Mouse (Mus musculus) MEL (cell line): Measurements from ENCODE around the gene Krtap9-3.

Experiments
- CHD1 ChIP-seq: IDR thresholded peaks from 2 replicates; pipeline ENCODE4 v1.6.1; 2012; ENCODE audit warnings: low read depth, mild to moderate bottlenecking, inconsistent platforms, low read length, improper control_type of control experiment
- CTCF ChIP-seq, 3 experiments: IDR thresholded peaks in 2 of 3; conservative IDR thresholded peaks in 1 of 3; 2 replicates each; pipeline ENCODE4 v1.5.1; 2011 to 2012; ENCODE audit warnings: low read length in 3 of 3, low read depth in 2 of 3, mild to moderate bottlenecking in 2 of 3, improper control_type of control experiment in 1 of 3, inconsistent platforms in 1 of 3, mixed read lengths in 1 of 3, moderate library complexity in 1 of 3; ENCODE audit not compliant: control insufficient read depth in 1 of 3, insufficient read depth in 1 of 3, poor library complexity in 1 of 3, severe bottlenecking in 1 of 3
- E2F4 ChIP-seq: IDR thresholded peaks from 2 replicates; pipeline ENCODE4 v1.6.1; 2011; ENCODE audit warnings: low read depth, low read length, improper control_type of control experiment, borderline replicate concordance
- GABPA ChIP-seq: IDR thresholded peaks from 2 replicates; pipeline ENCODE4 v1.6.1; 2012; ENCODE audit warnings: low read depth, mild to moderate bottlenecking, inconsistent platforms, low read length, improper control_type of control experiment, moderate library complexity
- GATA1 ChIP-seq: IDR thresholded peaks from 2 replicates; pipeline ENCODE4 v1.6.1; 2011; ENCODE audit warnings: low read depth, low read length, improper control_type of control experiment
- HCFC1 ChIP-seq: IDR thresholded peaks from 2 replicates; pipeline ENCODE4 v1.6.1; 2012; ENCODE audit warnings: low read depth, mild to moderate bottlenecking, inconsistent platforms, low read length, improper control_type of control experiment, moderate library complexity
- KAT2A ChIP-seq: conservative IDR thresholded peaks from 2 replicates; pipeline ENCODE4 v1.6.1; 2012; ENCODE audit warnings: low read depth, low read length, improper control_type of control experiment, inconsistent platforms
- MAFK ChIP-seq: IDR thresholded peaks from 2 replicates; pipeline ENCODE4 v1.6.1; 2011; ENCODE audit warnings: low read depth, mild to moderate bottlenecking, low read length, improper control_type of control experiment, borderline replicate concordance
- POLR2A ChIP-seq, 2 experiments: IDR thresholded peaks; 2 replicates each; pipeline ENCODE4 v1.6.1; 2011 to 2012; ENCODE audit warnings: low read length in 2 of 2, mild to moderate bottlenecking in 2 of 2, control low read depth in 1 of 2, improper control_type of control experiment in 1 of 2, low read depth in 1 of 2, moderate library complexity in 1 of 2; ENCODE audit not compliant: control insufficient read depth in 1 of 2, insufficient read depth in 1 of 2, poor library complexity in 1 of 2
- POLR2AphosphoS2 ChIP-seq: IDR thresholded peaks from 2 replicates; pipeline ENCODE4 v1.6.1; 2011; ENCODE audit warnings: low read length, improper control_type of control experiment
- POLR2AphosphoS5 ChIP-seq: IDR thresholded peaks from 2 replicates; pipeline ENCODE4 v1.6.1; 2012; ENCODE audit warnings: low read depth, borderline replicate concordance, mild to moderate bottlenecking, inconsistent platforms, low read length, moderate library complexity, mixed read lengths
- SMC3 ChIP-seq: IDR thresholded peaks from 2 replicates; pipeline ENCODE4 v1.6.1; 2011; ENCODE audit warnings: low read depth, low read length, improper control_type of control experiment
- TAL1 ChIP-seq: IDR thresholded peaks from 2 replicates; pipeline ENCODE4 v1.6.1; 2012; ENCODE audit warnings: mild to moderate bottlenecking, inconsistent platforms, low read length, moderate library complexity, mixed read lengths

DNA sequence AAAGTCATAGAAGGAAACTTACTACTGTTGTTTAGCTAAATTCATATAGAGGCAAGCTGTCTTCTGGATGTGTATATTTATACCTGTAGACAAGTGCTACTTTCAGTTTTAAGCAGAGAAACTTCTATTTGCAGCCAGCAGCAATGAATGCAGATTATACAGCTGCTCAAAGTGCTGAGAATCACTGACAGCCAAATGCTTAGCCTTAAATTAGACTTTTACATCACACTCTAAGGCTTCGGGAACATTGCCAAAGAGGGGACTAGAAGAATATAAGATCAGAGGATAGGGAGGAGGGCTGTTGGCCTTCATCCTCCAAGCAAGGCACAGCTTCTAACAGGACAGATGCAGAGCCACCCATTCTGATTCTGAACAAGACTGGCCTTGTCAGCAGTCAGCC is 39.2 kb upstream of the Krtap9-3 start:
- TF ChIP-seq POLR2AphosphoS2 (no peak), TAL1 (no peak), KAT2A (no peak), POLR2AphosphoS5 (no peak), HCFC1 (no peak), POLR2A (IDR thresholded peaks at IDR 0.05; ENCODE audit: control insufficient read depth in 1 of 2, insufficient read depth in 1 of 2, low read depth in 1 of 2, low read length in 2 of 2, poor library complexity in 1 of 2) (no peak), MAFK (no peak), GABPA (no peak), GATA1 (no peak), CTCF (IDR thresholded peaks at IDR 0.05 in 2 of 3, conservative IDR thresholded peaks at IDR 0.05 in 1 of 3; ENCODE audit: control insufficient read depth in 1 of 3, insufficient read depth in 1 of 3, low read depth in 2 of 3, low read length in 3 of 3, poor library complexity in 1 of 3, severe bottlenecking in 1 of 3) (no peak), CHD1 (no peak), E2F4 (no peak), SMC3 (no peak)
